Mouse (Mus musculus): ENCODE results near the gene Fbxl19. TPM values are rescaled to one million over a fixed set of nuclear protein-coding genes. Genes with fewer than 3 reads are reported as not detected.
A peak's percentile ranks its signal among the peaks of the same experiment; 100 is the strongest.

Gene Fbxl19
- polyA plus RNA-seq, 1 experiment from 2014 or later, result 2.9 TPM

MicroRNA genes within 50 kb of the gene (microRNA counts, 519-probe panel; counts per million panel counts)
- microRNA mmu-miR-762, result 2,410 counts per million, percentile 41 among the panel's probes with 10 or more counts

Small RNAs within 50 kb of the gene (microRNA-seq; reads per million reads assigned to microRNA genes)
- gene Mir762, result not detected

Other genes with a start within 250 kb of the Fbxl19 start
- 15.0 and 18.9 TPM in 2 replicates for gene Srcap, start 232.6 kb upstream of the Fbxl19 start, polyA plus RNA-seq (2015; fragmentation: Nextera tagmentation; extraction: Ambion mirVana)
- 5.2 and 5.5 TPM in 2 replicates for gene Gm42715, start 225.0 kb upstream of the Fbxl19 start, polyA plus RNA-seq (2015; fragmentation: Nextera tagmentation; extraction: Ambion mirVana)
- 2.6 and 2.7 TPM in 2 replicates for gene Tmem265, start 183.2 kb upstream of the Fbxl19 start, polyA plus RNA-seq (2015; fragmentation: Nextera tagmentation; extraction: Ambion mirVana)
- gene Phkg2, start 171.2 kb upstream of the Fbxl19 start, polyA plus RNA-seq (2015; fragmentation: Nextera tagmentation; extraction: Ambion mirVana), result 20.0 and 24.6 TPM in 2 replicates
- gene Ccdc189, start 155.9 kb upstream of the Fbxl19 start, polyA plus RNA-seq (2015; fragmentation: Nextera tagmentation; extraction: Ambion mirVana), result 6.4 and 8.3 TPM in 2 replicates
- 18.3 and 19.5 TPM in 2 replicates for gene Rnf40, start 155.8 kb upstream of the Fbxl19 start, polyA plus RNA-seq (2015; fragmentation: Nextera tagmentation; extraction: Ambion mirVana)
- gene Zfp629, start 128.7 kb upstream of the Fbxl19 start, polyA plus RNA-seq (2015; fragmentation: Nextera tagmentation; extraction: Ambion mirVana), result 1.2 and 1.6 TPM in 2 replicates
- 22.9 and 23.7 TPM in 2 replicates for gene Bcl7c, start 35.6 kb upstream of the Fbxl19 start, polyA plus RNA-seq (2015; fragmentation: Nextera tagmentation; extraction: Ambion mirVana)
- 2.7 and 2.8 TPM in 2 replicates for gene Ctf1, start 31.8 kb upstream of the Fbxl19 start, polyA plus RNA-seq (2015; fragmentation: Nextera tagmentation; extraction: Ambion mirVana)
- 0.06 and 0.10 TPM in 2 replicates for gene Ctf2, start 12.4 kb upstream of the Fbxl19 start, polyA plus RNA-seq (2015; fragmentation: Nextera tagmentation; extraction: Ambion mirVana)
- 11.0 and 13.1 TPM in 2 replicates for gene Orai3, start 25.3 kb downstream of the Fbxl19 start, polyA plus RNA-seq (2015; fragmentation: Nextera tagmentation; extraction: Ambion mirVana)
- 9.2 and 9.3 TPM in 2 replicates for gene Setd1a, start 32.1 kb downstream of the Fbxl19 start, polyA plus RNA-seq (2015; fragmentation: Nextera tagmentation; extraction: Ambion mirVana)
- gene Gm49388, start 41.1 kb downstream of the Fbxl19 start, polyA plus RNA-seq (2015; fragmentation: Nextera tagmentation; extraction: Ambion mirVana), result not detected in 2 replicates
- 55.9 and 75.3 TPM in 2 replicates for gene Hsd3b7, start 56.1 kb downstream of the Fbxl19 start, polyA plus RNA-seq (2015; fragmentation: Nextera tagmentation; extraction: Ambion mirVana)
- gene Stx4a, start 79.8 kb downstream of the Fbxl19 start, polyA plus RNA-seq (2015; fragmentation: Nextera tagmentation; extraction: Ambion mirVana), result 14.6 and 14.9 TPM in 2 replicates
- 0.43 and 0.44 TPM in 2 replicates for gene Stx1b, start 80.0 kb downstream of the Fbxl19 start, polyA plus RNA-seq (2015; fragmentation: Nextera tagmentation; extraction: Ambion mirVana)
- gene Zfp646, start 131.7 kb downstream of the Fbxl19 start, polyA plus RNA-seq (2015; fragmentation: Nextera tagmentation; extraction: Ambion mirVana), result 3.8 and 5.0 TPM in 2 replicates
- gene Zfp668, start 132.3 kb downstream of the Fbxl19 start, polyA plus RNA-seq (2015; fragmentation: Nextera tagmentation; extraction: Ambion mirVana), result 5.7 and 6.8 TPM in 2 replicates
- 0.21 and 0.46 TPM in 2 replicates for gene Prss53, start 146.4 kb downstream of the Fbxl19 start, polyA plus RNA-seq (2015; fragmentation: Nextera tagmentation; extraction: Ambion mirVana)
- not detected in 2 replicates for gene Gm21974, start 150.9 kb downstream of the Fbxl19 start, polyA plus RNA-seq (2015; fragmentation: Nextera tagmentation; extraction: Ambion mirVana)
- 122 and 141 TPM in 2 replicates for gene Vkorc1, start 151.1 kb downstream of the Fbxl19 start, polyA plus RNA-seq (2015; fragmentation: Nextera tagmentation; extraction: Ambion mirVana)
- gene Bckdk, start 159.5 kb downstream of the Fbxl19 start, polyA plus RNA-seq (2015; fragmentation: Nextera tagmentation; extraction: Ambion mirVana), result 51.5 and 59.2 TPM in 2 replicates
- 15.0 TPM in 2 replicates for gene Kat8, start 168.0 kb downstream of the Fbxl19 start, polyA plus RNA-seq (2015; fragmentation: Nextera tagmentation; extraction: Ambion mirVana)
- 13.9 and 17.4 TPM in 2 replicates for gene Prss8, start 185.6 kb downstream of the Fbxl19 start, polyA plus RNA-seq (2015; fragmentation: Nextera tagmentation; extraction: Ambion mirVana)
- gene Prss36, start 202.2 kb downstream of the Fbxl19 start, polyA plus RNA-seq (2015; fragmentation: Nextera tagmentation; extraction: Ambion mirVana), result 2.7 and 3.3 TPM in 2 replicates
- gene Fus, start 222.9 kb downstream of the Fbxl19 start, polyA plus RNA-seq (2015; fragmentation: Nextera tagmentation; extraction: Ambion mirVana), result 120 and 123 TPM in 2 replicates
- gene Pycard, start 249.3 kb downstream of the Fbxl19 start, polyA plus RNA-seq (2015; fragmentation: Nextera tagmentation; extraction: Ambion mirVana), result 24.9 and 29.1 TPM in 2 replicates

Data from liver, embryonic 15.5 days (tissue).